Mouse (Mus musculus) CH12.LX (cell line): Measurements from ENCODE around the gene Cidec. TPM values are rescaled to one million over a fixed set of nuclear protein-coding genes. Genes with fewer than 3 reads are reported as not detected.

Experiments used
- DNase-seq: peaks from one replicate; pipeline ENCODE4 v3.0.0-alpha.2; 2013; ENCODE audit errors: extremely low read depth
- H3K27ac ChIP-seq: 2 replicates; pipeline ENCODE4 v1.5.1; 2012; ENCODE audit warnings: low read depth, mild to moderate bottlenecking, control low read depth, moderate library complexity; ENCODE audit not compliant: insufficient read depth
- H3K27me3 ChIP-seq: replicated peaks from 2 replicates; pipeline ENCODE3; 2012; ENCODE audit warnings: inconsistent platforms
- H3K36me3 ChIP-seq, 2 experiments: replicated peaks in 1 of 2; 2 replicates each; pipeline versions ENCODE3 to v1.6.1; 2012; ENCODE audit warnings: inconsistent platforms in 1 of 2, low read length in 1 of 2, mild to moderate bottlenecking in 1 of 2, mixed read lengths in 1 of 2, moderate library complexity in 1 of 2; ENCODE audit not compliant: control insufficient read depth in 1 of 2, insufficient read depth in 1 of 2
- H3K4me1 ChIP-seq, 2 experiments: 2 replicates each; pipeline ENCODE4 v1.6.1; 2012; ENCODE audit warnings: inconsistent platforms in 1 of 2, moderate library complexity in 1 of 2; ENCODE audit not compliant: insufficient read depth in 2 of 2, control insufficient read depth in 1 of 2
- H3K4me2 ChIP-seq: 2 replicates; pipeline ENCODE4 v1.6.1; 2012; ENCODE audit warnings: low read depth, mild to moderate bottlenecking, control low read depth; ENCODE audit not compliant: poor library complexity, insufficient read depth, severe bottlenecking
- H3K4me3 ChIP-seq, 3 experiments: fragments of 150-350 bp in 1 of 3; sonication (generic) in 1 of 3; replicated peaks in 1 of 3; 2 replicates each; pipeline versions ENCODE3 to v1.5.1; 2011 to 2012; ENCODE audit warnings: low read depth in 2 of 3, low read length in 2 of 3, mild to moderate bottlenecking in 2 of 3, moderate library complexity in 2 of 3, control low read depth in 1 of 3, improper control_type of control experiment in 1 of 3, inconsistent platforms in 1 of 3, mixed read lengths in 1 of 3; ENCODE audit not compliant: poor library complexity in 1 of 3
- H3K79me2 ChIP-seq: replicated peaks from 2 replicates; pipeline ENCODE4 v1.6.1; 2012; ENCODE audit warnings: mild to moderate bottlenecking, moderate library complexity; ENCODE audit not compliant: control insufficient read depth, poor library complexity, insufficient read depth, severe bottlenecking; ENCODE audit errors: extremely low read depth
- H3K9ac ChIP-seq: 2 replicates; pipeline ENCODE4 v1.6.1; 2012; ENCODE audit warnings: low read depth, mild to moderate bottlenecking, control low read depth, moderate library complexity; ENCODE audit not compliant: insufficient read depth
- H3K9me3 ChIP-seq: replicated peaks from 2 replicates; pipeline ENCODE3; 2012; ENCODE audit warnings: low read length, inconsistent platforms, mixed read lengths
- BHLHE40 ChIP-seq: IDR thresholded peaks from 2 replicates; pipeline ENCODE4 v1.6.1; 2011; ENCODE audit warnings: mild to moderate bottlenecking, low read depth, low read length, improper control_type of control experiment
- CHD1 ChIP-seq: IDR thresholded peaks from 2 replicates; pipeline ENCODE4 v1.6.1; 2012; ENCODE audit warnings: low read depth, low read length, improper control_type of control experiment, inconsistent platforms
- CHD2 ChIP-seq: IDR thresholded peaks from 2 replicates; pipeline ENCODE4 v1.6.1; 2011; ENCODE audit warnings: low read length, improper control_type of control experiment
- CTCF ChIP-seq, 2 experiments: IDR thresholded peaks in 1 of 2; conservative IDR thresholded peaks in 1 of 2; 2 replicates each; pipeline ENCODE4 v1.5.1; 2011 to 2012; ENCODE audit warnings: low read depth in 2 of 2, low read length in 2 of 2, improper control_type of control experiment in 1 of 2, inconsistent platforms in 1 of 2, mild to moderate bottlenecking in 1 of 2, moderate library complexity in 1 of 2
- E2F4 ChIP-seq: IDR thresholded peaks from 2 replicates; pipeline ENCODE4 v1.6.1; 2011; ENCODE audit warnings: low read depth, low read length, improper control_type of control experiment; ENCODE audit not compliant: insufficient replicate concordance
- ELF1 ChIP-seq: IDR thresholded peaks from 2 replicates; pipeline ENCODE4 v1.6.1; 2014; ENCODE audit warnings: low read depth, mild to moderate bottlenecking, inconsistent platforms, low read length, improper control_type of control experiment
- EP300 ChIP-seq: IDR thresholded peaks from 2 replicates; pipeline ENCODE4 v1.6.1; 2011; ENCODE audit warnings: low read length, improper control_type of control experiment
- ETS1 ChIP-seq: conservative IDR thresholded peaks from 2 replicates; pipeline ENCODE4 v1.6.1; 2012; ENCODE audit warnings: low read depth, mild to moderate bottlenecking, inconsistent platforms, low read length, improper control_type of control experiment, moderate library complexity
- GABPA ChIP-seq: IDR thresholded peaks from 2 replicates; pipeline ENCODE4 v1.6.1; 2012; ENCODE audit warnings: low read depth, low read length, improper control_type of control experiment, inconsistent platforms; ENCODE audit not compliant: insufficient replicate concordance
- HCFC1 ChIP-seq: IDR thresholded peaks from 2 replicates; pipeline ENCODE4 v1.6.1; 2012; ENCODE audit warnings: low read depth, mild to moderate bottlenecking, inconsistent platforms, low read length, improper control_type of control experiment
- IRF4 ChIP-seq: IDR thresholded peaks from 2 replicates; pipeline ENCODE4 v1.6.1; 2014; ENCODE audit warnings: low read depth, mild to moderate bottlenecking, inconsistent platforms, low read length, improper control_type of control experiment
- JUN ChIP-seq: IDR thresholded peaks from 2 replicates; pipeline ENCODE4 v1.6.1; 2011; ENCODE audit warnings: low read depth, mild to moderate bottlenecking, low read length, improper control_type of control experiment, moderate library complexity; ENCODE audit not compliant: insufficient read depth
- JUND ChIP-seq: conservative IDR thresholded peaks from 2 replicates; pipeline ENCODE4 v1.6.1; 2011; ENCODE audit warnings: low read depth, low read length, improper control_type of control experiment
- KAT2A ChIP-seq: IDR thresholded peaks from 2 replicates; pipeline ENCODE4 v1.6.1; 2012; ENCODE audit warnings: low read length, improper control_type of control experiment, inconsistent platforms; ENCODE audit not compliant: insufficient replicate concordance
- MAFK ChIP-seq: IDR thresholded peaks from 2 replicates; pipeline ENCODE4 v1.6.1; 2011; ENCODE audit warnings: low read length, improper control_type of control experiment; ENCODE audit not compliant: insufficient replicate concordance
- MAX ChIP-seq: IDR thresholded peaks from 2 replicates; pipeline ENCODE4 v1.6.1; 2011; ENCODE audit warnings: low read length, improper control_type of control experiment
- MAZ ChIP-seq: IDR thresholded peaks from 2 replicates; pipeline ENCODE4 v1.6.1; 2012; ENCODE audit warnings: low read depth, mild to moderate bottlenecking, inconsistent platforms, low read length, improper control_type of control experiment, moderate library complexity
- MEF2A ChIP-seq: IDR thresholded peaks from 2 replicates; pipeline ENCODE4 v1.6.1; 2014; ENCODE audit warnings: low read depth, mild to moderate bottlenecking, inconsistent platforms, low read length, improper control_type of control experiment, borderline replicate concordance
- MXI1 ChIP-seq: IDR thresholded peaks from 2 replicates; pipeline ENCODE4 v1.6.1; 2011; ENCODE audit warnings: mild to moderate bottlenecking, low read depth, low read length, improper control_type of control experiment
- MYC ChIP-seq: IDR thresholded peaks from 2 replicates; pipeline ENCODE4 v1.6.1; 2011; ENCODE audit warnings: low read depth, mild to moderate bottlenecking, improper control_type of control experiment, low read length
- NELFE ChIP-seq: IDR thresholded peaks from 2 replicates; pipeline ENCODE4 v1.6.1; 2011; ENCODE audit warnings: low read depth, low read length, improper control_type of control experiment
- NRF1 ChIP-seq: IDR thresholded peaks from 2 replicates; pipeline ENCODE4 v1.6.1; 2014; ENCODE audit warnings: low read depth, mild to moderate bottlenecking, inconsistent platforms, low read length, improper control_type of control experiment, moderate library complexity
- PAX5 ChIP-seq: IDR thresholded peaks from 2 replicates; pipeline ENCODE4 v1.6.1; 2012; ENCODE audit warnings: low read length, inconsistent platforms, mixed read lengths
- POLR2A ChIP-seq: IDR thresholded peaks from 2 replicates; pipeline ENCODE4 v1.6.1; 2011; ENCODE audit warnings: low read depth, mild to moderate bottlenecking, improper control_type of control experiment, low read length
- POLR2AphosphoS2 ChIP-seq: IDR thresholded peaks from 2 replicates; pipeline ENCODE4 v1.6.1; 2011; ENCODE audit warnings: low read depth, low read length, improper control_type of control experiment
- RAD21 ChIP-seq: IDR thresholded peaks from 2 replicates; pipeline ENCODE4 v1.6.1; 2011; ENCODE audit warnings: low read depth, mild to moderate bottlenecking, low read length, improper control_type of control experiment, moderate library complexity
- RCOR1 ChIP-seq: conservative IDR thresholded peaks from 2 replicates; pipeline ENCODE4 v1.6.1; 2012; ENCODE audit warnings: low read depth, mild to moderate bottlenecking, inconsistent platforms, low read length, improper control_type of control experiment
- SIN3A ChIP-seq: IDR thresholded peaks from 2 replicates; pipeline ENCODE4 v1.6.1; 2012; ENCODE audit warnings: low read length, improper control_type of control experiment, inconsistent platforms
- SMC3 ChIP-seq: IDR thresholded peaks from 2 replicates; pipeline ENCODE4 v1.6.1; 2011; ENCODE audit warnings: low read depth, low read length, improper control_type of control experiment
- TBP ChIP-seq: conservative IDR thresholded peaks from 2 replicates; pipeline ENCODE4 v1.6.1; 2011; ENCODE audit warnings: low read depth, low read length, improper control_type of control experiment
- TCF12 ChIP-seq: IDR thresholded peaks from 2 replicates; pipeline ENCODE4 v1.6.1; 2014; ENCODE audit warnings: low read depth, mild to moderate bottlenecking, inconsistent platforms, low read length, improper control_type of control experiment
- UBTF ChIP-seq: IDR thresholded peaks from 2 replicates; pipeline ENCODE4 v1.6.1; 2012; ENCODE audit warnings: low read depth, mild to moderate bottlenecking, inconsistent platforms, low read length, improper control_type of control experiment, moderate library complexity
- USF1 ChIP-seq: IDR thresholded peaks from 2 replicates; pipeline ENCODE4 v1.6.1; 2014; ENCODE audit warnings: low read depth, mild to moderate bottlenecking, inconsistent platforms, low read length, improper control_type of control experiment
- USF2 ChIP-seq: conservative IDR thresholded peaks from 2 replicates; pipeline ENCODE4 v1.6.1; 2011; ENCODE audit warnings: low read depth, low read length, improper control_type of control experiment
- ZC3H11A ChIP-seq: IDR thresholded peaks from 2 replicates; pipeline ENCODE4 v1.6.1; 2012; ENCODE audit warnings: low read depth, mild to moderate bottlenecking, inconsistent platforms, low read length, improper control_type of control experiment
- ZKSCAN1 ChIP-seq: IDR thresholded peaks from 2 replicates; pipeline ENCODE4 v1.6.1; 2012; ENCODE audit warnings: low read depth, inconsistent platforms, low read length, improper control_type of control experiment, borderline replicate concordance
- ZMIZ1 ChIP-seq: IDR thresholded peaks from 2 replicates; pipeline ENCODE4 v1.6.1; 2012; ENCODE audit warnings: low read depth, mild to moderate bottlenecking, inconsistent platforms, low read length, improper control_type of control experiment
- ZNF384 ChIP-seq: IDR thresholded peaks from 2 replicates; pipeline ENCODE4 v1.6.1; 2012; ENCODE audit warnings: low read depth, low read length, improper control_type of control experiment, inconsistent platforms
- dilution Hi-C: fragments of 300-500 bp; cut with MboI; formaldehyde crosslinking; loops from 2 replicates; pipeline ENCODE4 v1.14.3; 2020; ENCODE audit warnings: low sequenced_read_pairs; ENCODE audit not compliant: extremely low pct_unique_long_range_greater_than_20kb, extremely low pct_ligation_motif_present
- in situ Hi-C: fragments of 300-500 bp; cut with MboI; formaldehyde crosslinking; loops from 3 replicates; pipeline ENCODE4 v1.14.3; 2019; ENCODE audit warnings: low sequenced_read_pairs, low pct_ligation_motif_present, low pct_unique_long_range_greater_than_20kb, mixed read lengths
- polyA plus RNA-seq: library from polyadenylated mRNA; unstranded; fragments of >175 nt; gene quantifications from 2 replicates; pipeline ENCODE4 v1.2.1, GENCODE M21; 2012; ENCODE audit warnings: low read depth; ENCODE audit not compliant: insufficient read length
- total RNA-seq, 2 experiments: library from RNA; depleted of rRNA; stranded (reverse); fragments of 300-350 nt in 1 of 2; fragments of >200 nt in 1 of 2; gene quantifications; 2 replicates each; pipeline ENCODE4 v1.2.3; 2012 to 2014

The Cidec gene
- total and polyA plus RNA-seq, 3 experiments = not detected

- TF ChIP-seq EP300 (no peak; the same call in 1 of the 2 replicates), ZKSCAN1 (no peak), ZNF384 (peak; percentile 96), MAX (peak; percentile 77), POLR2A (peak; percentile 94), ZC3H11A (no peak), ETS1 (no peak), GABPA (no peak), HCFC1 (peak; percentile 22; the same call in 1 of the 2 replicates), TCF12 (0 out of 2 replicates have a peak, but pooled peaks have one; percentile 37), MEF2A (0 out of 2 replicates have a peak, but pooled peaks have one; percentile 26), MAZ (0 out of 2 replicates have a peak, but pooled peaks have one; percentile 26), IRF4 (no peak), USF1 (no peak; the same call in 1 of the 2 replicates), JUND (no peak), NELFE (peak; percentile 69), UBTF (0 out of 2 replicates have a peak, but pooled peaks have one; percentile 52), JUN (no peak), MXI1 (peak; percentile 75), RAD21 (no peak), PAX5 (no peak), NRF1 (peak; percentile 18; the same call in 1 of the 2 replicates), TBP (peak; percentile 91), CHD2 (peak; percentile 53), CHD1 (no peak), BHLHE40 (no peak), ZMIZ1 (peak; percentile 52; the same call in 1 of the 2 replicates), USF2 (no peak), POLR2AphosphoS2 (no peak), SIN3A (peak; percentile 75), MAFK (no peak), KAT2A (no peak), E2F4 (no peak), RCOR1 (peak; percentile 81; the same call in 1 of the 2 replicates), ELF1 (no peak; the same call in 1 of the 2 replicates), CTCF (conservative IDR thresholded peaks at IDR 0.05 in 1 of 2, IDR thresholded peaks at IDR 0.05 in 1 of 2; ENCODE audit: low read depth in 2 of 2, low read length in 2 of 2) (no peak), SMC3 (no peak), MYC (peak; percentile 66; the same call in 1 of the 2 replicates)
- TF ChIP-seq, all 38 proteins: peak for 17
- H3K9me3 ChIP-seq = peaks cover 2% of the 10 kb centered on the region
- H3K36me3 ChIP-seq = peaks cover 0 to 13% of the 10 kb centered on the region in 2 experiments
- H3K79me2 ChIP-seq = no peaks in the 10 kb centered on the region
- in situ Hi-C loops (no loop called here), dilution Hi-C loops (no loop called here)
- H3K27ac ChIP-seq = no peak within 1 kb of the TSS
- peak within 1 kb of the TSS; percentile 90 for H3K9ac ChIP-seq
- H3K4me3 ChIP-seq = peak within 1 kb of the TSS; percentile 58 to 84 (median 73)
- peak; percentile 96 for DNase-seq
- H3K27me3 ChIP-seq = peaks cover 6% of the 10 kb centered on the region
- peak within 1 kb of the TSS; percentile 88 for H3K4me2 ChIP-seq
- peaks cover 15 to 42% of the 10 kb centered on the region in 2 experiments for H3K4me1 ChIP-seq
These were observed 47.6 kb upstream of the Cidec start, which contains the start of gene Creld1 for GRCm38 (mm10) chr6:113483100-113483615. Gene Creld1 (plus strand): TSS chr6:113483297.
